Mouse (Mus musculus) heart, postnatal 0 days (tissue): Measurements from ENCODE around the gene Arhgap42.

Source experiments
- CTCF ChIP-seq: IDR thresholded peaks from 2 replicates; pipeline ENCODE4 v1.5.1; 2016; ENCODE audit warnings: antibody characterized with exemption, control low read depth, low read depth
- EP300 ChIP-seq: IDR thresholded peaks from 2 replicates; pipeline ENCODE4 v1.6.1; 2016; ENCODE audit warnings: antibody characterized with exemption, low read depth

GRCm38 (mm10) chr9:9142561-9142960 lies 96.3 kb downstream of the Arhgap42 start:
- TF ChIP-seq CTCF (no peak), EP300 (no peak)
